Mouse (Mus musculus): ENCODE data around the gene Arhgap6.

- TF ChIP-seq CTCF (IDR thresholded peaks at IDR 0.05; ENCODE audit: low read depth), result no peak
- no peak for TF ChIP-seq EP300 (IDR thresholded peaks at IDR 0.05; ENCODE audit: low read depth)
Measured at GRCm38 (mm10) chrX:169302271-169303045, 507.6 kb downstream of the Arhgap6 start.
